Mouse (Mus musculus) WW6 (cell line): Measurements from ENCODE around the gene Fam240a.

ENCODE experiments used
- DNase-seq: peaks from one replicate; pipeline ENCODE4 v3.0.0-alpha.2; 2013; ENCODE audit warnings: low read depth, low spot score

Fam240a gene

GRCm38 (mm10) chr9:110893429-110893828 lies 23.2 kb downstream of the Fam240a start:
- DNase-seq: no peak

GRCm38 (mm10) chr9:110892552-110892951 lies 24.1 kb downstream of the Fam240a start:
- no peak for DNase-seq

GRCm38 (mm10) chr9:110891077-110891828 lies 25.4 kb downstream of the Fam240a start:
- DNase-seq: no peak

- DNase-seq: no peak
These were observed 26.5 kb downstream of the Fam240a start for GRCm38 (mm10) chr9:110890026-110890783.

- DNase-seq: no peak
These were observed 27.7 kb downstream of the Fam240a start for GRCm38 (mm10) chr9:110888935-110889334.

DNA sequence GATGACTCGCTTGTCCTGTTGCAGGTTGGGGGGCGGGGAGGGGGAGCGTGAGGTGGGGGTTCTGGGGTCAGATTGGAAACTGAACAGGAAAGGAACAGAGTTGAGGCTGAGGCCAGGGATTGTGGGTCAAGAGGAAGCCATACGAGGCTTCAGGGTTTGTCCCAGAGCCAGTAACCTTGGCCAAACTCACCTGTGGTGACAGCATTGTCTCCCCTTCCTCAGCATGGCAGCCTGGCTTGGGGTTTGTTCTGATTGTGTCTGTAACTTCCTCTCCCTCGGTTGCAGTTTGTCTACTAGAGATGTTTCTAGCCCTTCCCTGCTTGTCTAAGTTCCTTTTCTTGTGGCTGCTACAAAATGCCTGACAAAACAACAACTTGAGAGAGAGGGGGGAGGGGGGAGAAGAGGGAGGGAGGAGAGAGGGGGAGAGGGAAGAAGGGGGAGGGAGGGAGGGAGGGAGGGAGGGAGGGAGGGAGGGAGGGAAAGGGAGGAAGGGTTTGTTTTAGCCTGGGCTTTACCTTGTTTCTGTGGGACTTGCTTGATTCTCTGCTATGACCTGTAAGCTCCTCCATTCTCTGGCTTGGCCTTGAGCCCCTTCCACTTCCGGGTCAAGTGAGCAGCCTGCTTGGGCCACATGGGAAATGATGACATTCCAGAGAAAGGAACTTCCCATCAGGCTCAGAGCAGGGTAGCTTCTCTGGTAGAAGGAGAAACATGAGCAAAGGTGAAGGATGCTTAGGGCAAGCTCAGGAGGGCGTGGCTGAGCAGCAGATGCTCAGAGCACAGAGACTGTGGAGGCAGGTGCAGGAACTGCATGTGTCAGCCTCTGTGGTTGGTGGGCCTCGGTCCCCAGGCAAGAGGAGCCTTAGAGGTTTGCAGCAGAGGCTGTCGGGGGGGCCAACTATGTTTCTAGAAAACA lies 29.0 kb downstream of the Fam240a start:
- DNase-seq: no peak

GRCm38 (mm10) chr9:110881953-110882352 lies 34.7 kb downstream of the Fam240a start:
- DNase-seq: no peak

GRCm38 (mm10) chr9:110880772-110881171 lies 35.9 kb downstream of the Fam240a start:
- no peak for DNase-seq

DNA sequence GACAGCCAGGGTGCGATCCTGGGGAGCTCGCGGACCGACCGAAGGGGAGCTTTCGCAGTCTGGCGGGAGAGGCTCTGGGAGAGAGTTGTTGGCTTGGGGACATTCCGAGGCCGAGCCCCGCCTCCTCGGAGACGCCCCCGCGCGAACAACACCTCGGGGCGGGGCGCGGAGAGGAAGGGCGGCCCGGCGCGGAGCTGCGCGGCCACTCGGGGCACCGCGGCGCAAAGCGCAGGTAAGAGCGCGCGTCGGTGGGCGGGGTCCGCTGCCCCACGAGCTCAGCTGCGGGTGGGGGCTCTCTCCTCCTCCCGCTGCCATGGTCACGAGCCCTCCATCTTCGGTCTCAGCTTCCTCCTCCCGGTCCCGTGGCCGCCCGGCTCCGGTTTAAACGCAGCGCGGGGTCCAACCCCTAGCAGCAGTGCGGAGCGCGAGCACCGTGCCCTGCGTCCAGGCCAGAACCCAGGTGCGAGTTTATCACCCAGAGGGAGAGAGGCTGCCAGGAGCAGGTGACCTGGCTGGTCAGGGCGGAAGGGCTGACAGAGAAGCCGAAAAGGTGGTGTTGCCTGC lies 36.6 kb downstream of the Fam240a start, which contains the start of gene Tmie:
Tmie (minus strand) TSS at position 116 of the 564 bp plus-strand sequence.
- no peak for DNase-seq

- no peak for DNase-seq
These were observed 37.3 kb downstream of the Fam240a start, which contains the start of gene Als2cl for GRCm38 (mm10) chr9:110879191-110879920. TSS of gene Als2cl (plus strand) at chr9:110879870.

DNA sequence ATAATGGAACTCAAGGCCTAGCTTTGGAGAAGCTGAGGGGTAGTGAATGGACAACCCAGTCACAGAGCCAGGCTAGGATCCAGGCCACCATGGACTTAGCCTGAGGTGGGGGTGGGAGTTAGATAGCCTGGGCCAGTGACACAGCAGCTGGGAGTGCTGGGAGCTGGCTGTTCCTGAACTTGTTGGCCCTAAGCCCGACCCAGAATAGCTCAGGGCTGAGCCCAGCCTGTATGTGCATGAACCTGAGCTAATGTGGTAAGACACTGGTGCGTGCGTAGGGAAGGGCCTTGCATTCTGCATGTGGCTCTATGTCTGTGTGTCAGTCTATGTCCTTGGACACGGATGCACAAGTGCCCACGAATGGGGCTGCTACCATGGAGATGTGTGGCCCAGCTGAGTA lies 38.8 kb downstream of the Fam240a start:
- DNase-seq: no peak

DNA sequence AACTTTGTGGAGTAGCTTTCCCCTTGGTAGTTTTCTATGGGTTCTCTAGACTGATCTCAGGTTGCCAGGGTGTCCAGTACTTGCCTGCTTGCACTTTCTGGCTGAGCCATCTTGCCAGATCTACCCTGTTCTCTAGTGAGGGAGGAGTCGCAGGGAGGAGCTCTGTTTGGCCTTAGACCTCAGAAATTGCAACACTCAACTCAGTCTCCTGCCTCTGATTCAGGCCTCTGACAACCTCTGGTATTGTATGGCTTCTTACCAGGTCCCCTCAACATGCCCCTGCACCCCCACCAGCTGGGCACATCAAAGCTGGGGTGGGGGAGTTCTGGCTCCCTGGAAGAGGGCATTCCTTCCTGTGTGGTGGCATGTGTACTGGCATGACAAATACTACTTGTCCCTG lies 39.3 kb downstream of the Fam240a start:
- no peak for DNase-seq

GRCm38 (mm10) chr9:110875288-110875695 lies 41.4 kb downstream of the Fam240a start:
- DNase-seq: no peak

GRCm38 (mm10) chr9:110874660-110875191 lies 41.9 kb downstream of the Fam240a start:
- no peak for DNase-seq

- no peak for DNase-seq
These were observed 42.7 kb downstream of the Fam240a start for GRCm38 (mm10) chr9:110873681-110874659.

GRCm38 (mm10) chr9:110871030-110871429 lies 45.6 kb downstream of the Fam240a start:
- no peak for DNase-seq
